Mouse (Mus musculus) forebrain, embryonic 13.5 days (tissue): Measurements from ENCODE around the gene Ifi35. TPM values are rescaled to one million over a fixed set of nuclear protein-coding genes. Genes with fewer than 3 reads are reported as not detected.

Source experiments
- ATAC-seq: fragments of 200-750 bp; cut with Nextera tagmentation; 2 replicates; pipeline ENCODE4 v1.8.0; 2017
- H3K27ac ChIP-seq: fragments of 300-500 bp; sonication (generic); 2 replicates; pipeline ENCODE4 v1.5.1; 2015; ENCODE audit warnings: inconsistent platforms, mild to moderate bottlenecking, moderate library complexity
- H3K27me3 ChIP-seq: fragments of 300-500 bp; sonication (generic); 2 replicates; pipeline ENCODE4 v1.6.1; 2015; ENCODE audit warnings: mild to moderate bottlenecking, inconsistent platforms
- H3K36me3 ChIP-seq: fragments of 300-500 bp; sonication (generic); 2 replicates; pipeline ENCODE4 v1.6.1; 2015; ENCODE audit warnings: mild to moderate bottlenecking, inconsistent platforms; ENCODE audit not compliant: poor library complexity, severe bottlenecking
- H3K4me1 ChIP-seq: fragments of 300-500 bp; sonication (generic); 2 replicates; pipeline ENCODE4 v1.6.1; 2015; ENCODE audit warnings: inconsistent platforms
- H3K4me2 ChIP-seq: fragments of 300-500 bp; sonication (generic); 2 replicates; pipeline ENCODE4 v1.6.1; 2015; ENCODE audit warnings: inconsistent platforms, mild to moderate bottlenecking, moderate library complexity
- H3K4me3 ChIP-seq: fragments of 300-500 bp; sonication (generic); 2 replicates; pipeline ENCODE4 v1.5.1; 2015; ENCODE audit warnings: mild to moderate bottlenecking, inconsistent platforms
- H3K9ac ChIP-seq: fragments of 300-500 bp; sonication (generic); 2 replicates; pipeline ENCODE4 v1.6.1; 2015; ENCODE audit warnings: mild to moderate bottlenecking, inconsistent platforms
- H3K9me3 ChIP-seq: fragments of 300-500 bp; sonication (generic); replicated peaks from 2 replicates; pipeline ENCODE4 v1.6.1; 2016; ENCODE audit warnings: inconsistent platforms
- WGBS: fragments of 180-500 bp; shearing (Covaris S2); methylation state at CpG from one replicate; pipeline ENCODE4 v1.1.7; 2015; 5-methylcytosine and 5-hydroxymethylcytosine counted together
- polyA plus RNA-seq: library from polyadenylated mRNA; unstranded; fragments of >200 nt; fragmentation: Nextera tagmentation; extraction: Ambion mirVana; gene quantifications from 2 replicates; pipeline ENCODE4 v1.2.1, GENCODE M21; 2015

Gene Ifi35
- polyA plus RNA-seq, 1 experiment from 2014 or later: 2.5 TPM

DNA sequence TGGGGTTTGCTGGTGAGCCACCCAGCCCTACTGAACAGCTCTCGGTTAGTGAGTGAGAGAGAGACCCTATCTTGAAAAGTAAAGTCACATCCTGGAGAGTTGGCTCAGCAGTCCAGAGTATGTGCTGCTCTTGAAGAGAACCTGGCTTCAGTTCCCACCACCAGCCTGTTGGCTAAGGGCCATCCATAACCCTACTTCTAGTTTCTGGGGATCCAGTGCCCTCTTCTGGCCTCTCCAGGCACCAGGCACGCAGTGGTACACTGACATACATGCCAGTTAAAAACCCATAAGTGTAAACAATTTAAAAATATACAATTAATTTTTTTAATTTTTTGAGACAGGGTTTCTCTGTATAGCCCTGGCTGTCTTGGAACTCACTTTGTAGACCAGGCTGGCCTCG, 2.2 kb downstream of the Ifi35 start:
- Histone ChIP-seq H3K9ac (no peak overlapping the region), H3K4me1 (peaks cover 11% of the 10 kb centered on the region), H3K36me3 (peaks cover 8% of the 10 kb centered on the region), H3K27me3 (no peaks in the 10 kb centered on the region), H3K4me3 (no peak overlapping the region), H3K9me3 (no peaks in the 10 kb centered on the region), H3K27ac (no peak overlapping the region), H3K4me2 (no peak overlapping the region)
- WGBS: 82% methylated on average over 3 of the region's 3 CpGs
- ATAC-seq: no peak

DNA sequence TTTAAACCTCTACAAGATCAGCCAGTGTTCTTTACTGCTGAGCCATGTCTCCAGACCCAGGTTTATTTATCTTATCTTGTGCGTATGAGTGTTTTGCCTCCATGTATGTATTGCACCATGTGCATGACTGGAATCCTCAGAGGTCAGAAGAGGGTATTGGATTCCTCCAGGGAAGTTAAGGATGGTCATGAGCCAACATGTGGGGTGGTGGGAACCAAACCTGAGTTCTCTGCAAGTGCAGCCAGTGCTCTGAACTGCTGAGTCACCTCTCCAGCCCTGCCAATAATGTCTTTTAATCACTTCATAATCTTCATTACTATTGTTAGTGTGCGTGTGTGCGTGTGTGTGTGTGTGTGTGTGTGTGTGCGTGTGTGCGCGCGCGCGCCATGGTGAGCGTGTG, 3.3 kb downstream of the Ifi35 start:
- Histone ChIP-seq H3K4me3 (no peak overlapping the region), H3K4me1 (peaks cover 11% of the 10 kb centered on the region), H3K9ac (no peak overlapping the region), H3K27me3 (no peaks in the 10 kb centered on the region), H3K27ac (no peak overlapping the region), H3K4me2 (no peak overlapping the region), H3K9me3 (no peaks in the 10 kb centered on the region), H3K36me3 (no peaks in the 10 kb centered on the region)
- WGBS: 94% methylated on average over 10 of the region's 10 CpGs
- ATAC-seq: no peak

DNA sequence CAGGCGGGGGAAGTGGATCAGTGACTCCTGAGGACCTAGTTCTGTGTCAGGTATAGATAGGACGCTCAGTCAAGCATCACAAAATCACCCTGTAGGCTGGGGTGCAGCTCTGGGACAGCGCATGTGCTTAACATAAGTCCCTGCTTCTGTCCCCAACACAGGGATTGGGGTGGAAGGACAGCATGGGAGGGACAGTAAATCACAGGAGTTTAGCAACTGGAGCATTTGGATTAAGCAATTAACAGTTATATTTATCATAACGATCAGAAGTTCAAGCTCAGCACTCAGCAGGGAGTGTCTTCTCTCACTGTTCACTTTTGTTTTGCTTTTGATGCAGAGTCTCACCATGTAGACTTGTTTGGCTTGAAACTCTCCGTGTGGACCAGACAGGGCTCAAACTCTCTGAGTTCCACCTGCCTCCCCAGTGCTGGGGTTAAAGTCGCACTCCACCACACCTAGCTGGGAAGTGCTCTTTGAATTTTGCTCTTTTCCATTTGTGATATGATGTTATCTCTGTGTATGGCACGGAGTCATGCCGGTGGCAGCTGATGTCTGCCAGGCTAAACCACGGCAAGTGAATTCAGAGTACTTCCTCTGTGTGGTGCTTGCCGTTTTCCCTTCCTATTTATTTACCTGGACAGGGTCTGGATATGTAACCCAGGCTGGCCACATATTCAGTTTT, 4.0 kb downstream of the Ifi35 start:
- Histone ChIP-seq H3K9me3 (no peaks in the 10 kb centered on the region), H3K9ac (no peak overlapping the region), H3K4me3 (no peak overlapping the region), H3K4me1 (peaks cover 11% of the 10 kb centered on the region), H3K36me3 (peaks cover 4% of the 10 kb centered on the region; the same call in 1 of the 2 replicates), H3K27ac (no peak overlapping the region), H3K27me3 (no peaks in the 10 kb centered on the region), H3K4me2 (no peak overlapping the region)
- WGBS: 72% methylated on average over 10 of the region's 10 CpGs
- no peak for ATAC-seq

DNA sequence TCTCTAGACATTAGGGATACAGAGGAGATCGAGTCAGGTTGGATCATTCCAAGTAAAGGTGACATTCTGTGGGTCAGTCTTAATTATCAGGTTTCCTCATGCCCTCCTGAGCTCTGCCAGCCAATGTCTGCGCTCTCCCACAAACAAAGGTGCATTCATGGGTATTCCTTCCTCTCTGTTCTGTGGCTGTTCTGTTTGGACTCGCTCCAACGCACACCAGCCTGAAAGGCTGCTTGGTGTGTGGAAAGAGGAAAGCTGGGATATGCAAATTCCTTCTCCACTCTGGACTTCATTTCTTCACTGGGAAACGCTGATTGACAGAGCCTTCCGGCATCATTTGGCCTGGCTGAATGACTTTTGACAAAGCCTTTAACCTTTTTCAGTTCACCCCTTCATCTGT, 6.5 kb downstream of the Ifi35 start:
- Histone ChIP-seq H3K4me3 (no peak overlapping the region), H3K9me3 (no peaks in the 10 kb centered on the region), H3K4me2 (peak overlapping the region; percentile 15), H3K27me3 (no peaks in the 10 kb centered on the region), H3K27ac (peak overlapping the region; percentile 22), H3K9ac (no peak overlapping the region), H3K36me3 (peaks cover 29% of the 10 kb centered on the region), H3K4me1 (peaks cover 11% of the 10 kb centered on the region)
- ATAC-seq: peak; percentile 48; the same call in 1 of the 2 replicates
- 15% methylated on average over 6 of the region's 6 CpGs for WGBS

DNA sequence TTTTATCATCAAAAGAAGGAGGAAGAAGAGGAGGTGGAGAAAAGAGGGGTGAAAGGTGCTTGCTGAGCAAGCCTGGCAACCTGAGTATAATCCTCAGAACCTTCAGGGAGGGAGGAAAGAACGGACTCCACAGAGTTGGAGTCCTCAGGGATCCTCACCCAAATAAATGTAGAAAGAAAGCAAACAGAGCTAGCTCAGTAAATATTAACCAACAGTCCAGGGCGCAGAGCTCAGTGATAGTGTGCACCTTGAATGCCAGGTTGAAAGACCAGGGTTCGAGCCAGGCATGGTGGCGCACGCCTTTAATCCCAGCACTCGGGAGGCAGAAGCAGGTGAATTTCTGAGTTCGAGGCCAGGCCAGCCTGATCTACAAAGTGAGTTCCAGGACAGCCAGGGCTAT, 7.4 kb downstream of the Ifi35 start:
- Histone ChIP-seq H3K27ac (no peak overlapping the region), H3K4me1 (peaks cover 11% of the 10 kb centered on the region), H3K4me3 (no peak overlapping the region), H3K9ac (no peak overlapping the region), H3K27me3 (no peaks in the 10 kb centered on the region), H3K4me2 (no peak overlapping the region), H3K36me3 (peaks cover 38% of the 10 kb centered on the region), H3K9me3 (no peaks in the 10 kb centered on the region)
- no peak for ATAC-seq
- 94% methylated on average over 7 of the region's 7 CpGs for WGBS

DNA sequence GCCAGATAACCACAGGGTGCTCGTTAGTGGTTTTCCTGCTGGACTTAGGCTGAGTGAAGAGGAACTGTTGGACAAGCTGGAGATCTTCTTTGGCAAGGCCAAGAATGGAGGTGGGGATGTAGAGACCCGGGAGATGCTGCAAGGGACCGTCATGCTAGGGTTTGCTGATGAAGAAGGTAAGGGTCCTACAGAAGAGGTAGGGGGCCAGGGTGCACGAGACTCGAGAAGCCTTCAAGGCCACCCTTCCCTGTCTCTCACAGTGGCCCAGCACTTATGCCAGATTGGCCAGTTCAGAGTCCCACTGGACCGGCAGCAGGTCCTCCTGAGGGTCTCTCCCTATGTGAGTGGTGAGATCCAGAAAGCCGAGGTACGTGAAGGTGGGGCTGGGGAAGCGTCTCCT, 9.4 kb downstream of the Ifi35 start:
- H3K36me3 ChIP-seq: peaks cover 57% of the 10 kb centered on the region
- no peak overlapping the region for H3K27ac ChIP-seq

DNA sequence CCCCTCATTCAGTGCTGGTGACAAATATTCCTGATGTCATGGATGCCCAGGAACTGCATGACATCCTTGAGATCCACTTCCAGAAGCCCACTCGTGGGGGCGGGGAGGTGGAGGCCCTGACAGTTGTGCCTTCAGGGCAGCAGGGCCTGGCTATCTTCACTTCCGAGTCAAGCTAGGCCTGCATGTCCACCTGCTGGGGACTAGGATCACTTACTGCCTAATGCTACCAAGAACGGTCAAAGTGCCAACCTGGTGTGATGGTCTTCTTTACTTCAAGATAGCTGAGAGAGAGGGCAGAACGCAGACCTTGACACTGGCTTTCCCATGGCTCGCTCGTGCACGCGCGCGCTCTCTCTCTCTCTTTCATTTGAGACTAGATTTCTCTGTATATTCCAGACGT, 10.0 kb downstream of the Ifi35 start:
- Histone ChIP-seq H3K9ac (no peak overlapping the region), H3K4me2 (no peak overlapping the region), H3K4me1 (peaks cover 24% of the 10 kb centered on the region), H3K27me3 (no peaks in the 10 kb centered on the region), H3K27ac (no peak overlapping the region), H3K36me3 (peaks cover 62% of the 10 kb centered on the region), H3K9me3 (no peaks in the 10 kb centered on the region), H3K4me3 (no peak overlapping the region)
- 88% methylated on average over 12 of the region's 12 CpGs for WGBS
- no peak for ATAC-seq

More for the DNA sequence above, 9.4 kb downstream of the Ifi35 start:
- H3K9me3 ChIP-seq: no peaks in the 10 kb centered on the region
- no peak overlapping the region for H3K4me2 ChIP-seq
- H3K27me3 ChIP-seq: no peaks in the 10 kb centered on the region
- no peak overlapping the region for H3K9ac ChIP-seq
- no peak for ATAC-seq
- peaks cover 19% of the 10 kb centered on the region for H3K4me1 ChIP-seq
- no peak overlapping the region for H3K4me3 ChIP-seq
- 91% methylated on average over 9 of the region's 9 CpGs for WGBS

DNA sequence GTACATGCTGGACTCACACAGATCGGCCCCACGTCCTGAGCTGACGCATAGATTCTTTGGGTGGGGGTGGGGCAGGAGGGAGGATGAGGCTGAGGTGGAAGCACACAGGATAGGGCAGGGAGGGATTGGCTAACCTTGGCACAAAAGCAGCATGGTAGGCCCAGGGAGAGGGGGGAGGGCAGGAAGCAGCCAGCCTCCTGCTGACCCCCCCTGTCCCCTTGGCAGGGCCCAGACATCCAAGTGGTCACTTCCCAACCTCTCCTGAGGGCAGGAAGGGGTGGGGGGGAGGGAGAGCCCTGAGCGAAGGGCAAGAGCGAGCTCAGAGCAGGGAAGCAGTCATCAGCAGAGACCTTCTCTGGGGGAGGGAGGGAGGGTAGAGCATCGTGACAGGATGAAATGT, 11.5 kb downstream of the Ifi35 start:
- Histone ChIP-seq H3K4me2 (no peak overlapping the region), H3K27me3 (no peaks in the 10 kb centered on the region), H3K36me3 (peaks cover 62% of the 10 kb centered on the region), H3K4me3 (no peak overlapping the region), H3K4me1 (peaks cover 33% of the 10 kb centered on the region), H3K9ac (no peak overlapping the region), H3K9me3 (no peaks in the 10 kb centered on the region), H3K27ac (no peak overlapping the region)
- 50% methylated on average over 6 of the region's 6 CpGs for WGBS
- ATAC-seq: no peak

DNA sequence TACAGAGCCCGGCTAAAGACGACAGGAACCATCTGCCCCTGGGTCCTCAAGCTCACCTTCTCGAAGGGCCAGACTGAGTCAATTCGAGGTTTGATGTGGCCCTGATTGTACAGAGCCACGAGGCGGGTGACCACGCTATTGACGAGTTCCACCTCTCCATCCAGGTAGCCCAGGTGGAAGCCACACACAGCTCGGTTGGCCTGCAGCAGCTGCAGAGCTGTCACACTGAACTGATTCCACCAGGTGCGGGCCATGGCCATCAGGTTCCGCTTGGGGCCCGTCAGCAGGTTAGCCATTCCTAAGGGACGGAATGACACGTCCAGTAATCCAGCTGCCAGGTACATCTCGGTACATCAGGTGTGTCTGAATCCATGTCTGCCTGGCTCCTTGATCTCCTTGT, 12.1 kb downstream of the Ifi35 start:
- Histone ChIP-seq H3K36me3 (peaks cover 62% of the 10 kb centered on the region), H3K27me3 (no peaks in the 10 kb centered on the region), H3K4me3 (no peak overlapping the region), H3K9ac (no peak overlapping the region), H3K27ac (no peak overlapping the region), H3K4me2 (no peak overlapping the region), H3K4me1 (peaks cover 27% of the 10 kb centered on the region), H3K9me3 (no peaks in the 10 kb centered on the region)
- 89% methylated on average over 15 of the region's 15 CpGs for WGBS
- ATAC-seq: no peak

DNA sequence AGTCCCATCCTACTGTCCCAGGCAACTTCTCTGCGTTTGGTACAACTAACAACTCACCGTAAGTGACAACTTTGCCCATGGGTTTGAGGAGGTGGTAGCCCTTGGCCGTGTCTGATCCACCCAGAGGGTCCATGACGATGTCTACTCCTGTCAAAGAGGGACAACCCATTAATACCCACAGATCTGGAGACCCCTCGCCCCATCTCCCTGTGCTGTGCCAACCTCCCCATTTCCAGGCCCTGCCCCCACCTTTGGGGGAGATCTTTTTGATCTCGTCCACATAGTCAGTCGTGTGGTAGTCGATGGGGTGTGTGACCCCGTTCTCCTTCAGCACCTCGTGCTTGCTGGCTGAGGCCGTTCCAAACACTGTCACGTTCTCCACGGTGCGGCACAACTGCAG, 13.9 kb downstream of the Ifi35 start:
- peak overlapping the region; percentile 76 for H3K4me2 ChIP-seq
- ATAC-seq: no peak
- no peak overlapping the region for H3K4me3 ChIP-seq
- H3K4me1 ChIP-seq: peaks cover 37% of the 10 kb centered on the region
- no peaks in the 10 kb centered on the region for H3K27me3 ChIP-seq
- peak overlapping the region; percentile 51; the same call in 1 of the 2 replicates for H3K27ac ChIP-seq
- H3K36me3 ChIP-seq: peaks cover 59% of the 10 kb centered on the region
- no peaks in the 10 kb centered on the region for H3K9me3 ChIP-seq
- H3K9ac ChIP-seq: no peak overlapping the region
- 76% methylated on average over 14 of the region's 14 CpGs for WGBS

DNA sequence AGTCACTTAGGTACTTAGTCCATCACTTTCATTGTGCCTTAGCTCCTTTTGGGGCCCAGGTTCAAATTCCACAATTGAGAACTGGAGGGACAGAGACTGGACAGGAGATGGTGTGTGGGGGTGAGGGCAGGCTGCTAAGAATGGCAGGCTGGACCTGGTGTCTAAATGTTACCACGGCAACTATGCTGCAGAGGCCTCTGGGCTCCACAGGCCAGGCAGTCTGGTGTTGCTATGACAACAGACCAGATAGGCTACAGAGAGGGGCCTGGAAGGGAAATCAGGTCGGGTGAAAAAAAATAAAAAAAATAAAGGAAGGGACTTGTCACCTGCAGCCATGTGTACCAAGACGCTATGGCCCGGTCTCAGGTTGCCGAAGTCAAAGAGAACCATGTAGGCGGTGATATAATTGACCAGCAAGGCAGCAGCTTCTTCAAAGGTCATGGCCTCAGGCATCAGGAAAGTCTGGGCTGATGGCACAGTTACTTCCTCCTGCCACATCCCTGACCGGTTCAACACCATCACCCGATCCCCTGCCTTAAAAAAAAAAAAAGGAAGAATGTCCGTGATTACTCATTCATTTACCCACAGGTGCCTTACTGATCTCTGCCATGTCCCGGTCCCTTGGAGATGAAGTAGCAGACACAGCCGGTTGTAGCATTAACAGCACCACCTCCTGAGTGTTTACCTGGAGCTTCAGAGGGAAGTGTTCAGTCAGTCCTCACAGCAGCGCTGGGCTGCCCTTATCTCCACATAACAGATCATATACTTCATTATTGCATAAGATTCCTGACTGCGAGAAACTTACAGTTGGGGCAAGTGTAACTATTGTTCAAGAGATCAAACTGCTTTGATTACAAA, 14.6 kb downstream of the Ifi35 start:
- WGBS: 39% methylated on average over 13 of the region's 13 CpGs
- Histone ChIP-seq H3K9me3 (no peaks in the 10 kb centered on the region), H3K27me3 (no peaks in the 10 kb centered on the region), H3K4me1 (peaks cover 44% of the 10 kb centered on the region), H3K27ac (peak overlapping the region; percentile 51; the same call in 1 of the 2 replicates), H3K36me3 (peaks cover 52% of the 10 kb centered on the region), H3K9ac (0 out of 2 replicates have a peak overlapping the region, but pooled peaks have one; percentile 75), H3K4me3 (peak overlapping the region; percentile 88), H3K4me2 (peak overlapping the region; percentile 76)
- ATAC-seq: no peak
